Mouse (Mus musculus) bone marrow macrophage, adult 2 months (primary cell): Measurements from ENCODE around the gene Wiz.

Experiments
- CTCF ChIP-seq: IDR thresholded peaks from 2 replicates; pipeline ENCODE4 v1.5.1; 2012; ENCODE audit warnings: low read depth, mild to moderate bottlenecking, low read length, moderate library complexity
- POLR2A ChIP-seq: IDR thresholded peaks from 2 replicates; pipeline ENCODE4 v1.6.1; 2012; ENCODE audit warnings: mild to moderate bottlenecking, low read depth, low read length, borderline replicate concordance

GRCm38 (mm10) chr17:32416771-32417170, 27.5 kb upstream of the Wiz start:
- TF ChIP-seq POLR2A (no peak), CTCF (no peak)
